Mouse (Mus musculus): ENCODE results near the gene Dhx57.
"Not testable (repeated sequence)": the region's sequence is repeated elsewhere in the genome, so short reads cannot be mapped to it uniquely, and the experiment has no call there.

The Dhx57 gene

GRCm38 (mm10) chr17:80290074-80290657 lies at the start of gene Dhx57, which contains the start of gene Morn2:
TSS of gene Dhx57 (minus strand) at chr17:80290476.
TSS of gene Morn2 (plus strand) at chr17:80290203.
- DNase-seq (ENCODE audit: low read depth) = peak; percentile 88

GRCm38 (mm10) chr17:80332386-80332785 lies 42.1 kb upstream of the Dhx57 start:
- no peak for DNase-seq (ENCODE audit: low read depth)

DNA sequence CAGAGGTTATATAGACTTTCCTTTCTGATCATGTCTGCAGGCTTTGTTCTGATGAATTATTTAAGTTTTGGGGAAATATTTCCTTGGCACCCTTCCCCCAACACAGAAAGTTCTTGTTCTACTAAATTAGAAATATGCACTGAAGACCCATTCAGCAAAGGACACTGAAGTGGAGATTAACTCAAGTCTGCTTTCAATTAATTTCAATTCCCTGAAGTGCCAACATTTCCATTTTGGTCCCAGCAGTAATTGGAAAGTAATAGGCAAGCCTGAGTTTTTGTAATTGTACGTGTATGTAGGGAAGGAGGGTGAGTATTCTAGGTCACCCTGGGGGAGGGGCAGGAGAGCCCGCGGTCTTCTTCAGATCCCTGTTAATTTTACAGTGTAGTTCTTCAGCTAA lies 36.2 kb upstream of the Dhx57 start:
- no peak for DNase-seq (ENCODE audit: low read depth)

- no peak for DNase-seq (ENCODE audit: low read depth)
These were observed 35.2 kb upstream of the Dhx57 start for GRCm38 (mm10) chr17:80325456-80325855.

DNA sequence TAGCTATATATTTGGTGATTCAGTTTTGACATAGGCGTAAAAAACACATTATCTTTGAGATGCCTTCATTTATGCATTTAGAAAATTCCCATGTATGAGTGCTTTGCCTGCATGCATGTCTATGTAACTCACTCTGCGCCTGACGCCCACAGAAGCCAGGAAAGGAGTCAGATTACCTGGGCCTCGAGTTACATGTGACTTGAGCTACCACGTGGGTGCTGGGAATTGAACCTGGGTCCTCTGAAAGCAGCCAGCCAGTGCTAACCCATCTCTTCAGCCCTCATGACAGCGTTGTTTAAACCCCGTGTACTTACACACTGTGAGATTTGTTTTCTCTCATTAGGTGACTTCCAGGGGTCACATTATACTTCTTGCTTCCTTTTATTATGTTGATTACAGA lies 34.2 kb upstream of the Dhx57 start:
- DNase-seq (ENCODE audit: low read depth) = no peak

GRCm38 (mm10) chr17:80323658-80324057 lies 33.4 kb upstream of the Dhx57 start:
- DNase-seq (ENCODE audit: low read depth) = no peak

GRCm38 (mm10) chr17:80323015-80323414 lies 32.7 kb upstream of the Dhx57 start:
- no peak for DNase-seq (ENCODE audit: low read depth)

DNA sequence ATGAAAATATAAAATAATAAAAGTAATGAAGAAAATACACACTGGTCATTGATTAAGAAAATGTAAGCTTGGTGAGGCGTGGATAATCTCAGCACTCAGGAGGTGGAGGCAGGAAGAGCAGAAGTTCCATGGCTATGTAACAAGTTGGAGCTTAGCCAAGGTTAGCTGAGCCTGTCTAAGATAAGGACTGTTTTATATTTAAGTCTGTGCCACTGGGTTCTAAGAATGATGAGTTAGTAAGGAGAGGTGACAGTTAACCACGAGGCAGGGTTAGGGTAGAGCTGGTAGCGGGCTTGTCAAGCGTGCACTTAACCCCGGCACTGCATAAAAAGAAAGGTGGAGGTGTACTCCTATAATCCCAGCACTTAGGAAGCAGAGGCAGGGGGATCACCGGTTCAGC lies 32.0 kb upstream of the Dhx57 start:
- no peak for DNase-seq (ENCODE audit: low read depth)

DNA sequence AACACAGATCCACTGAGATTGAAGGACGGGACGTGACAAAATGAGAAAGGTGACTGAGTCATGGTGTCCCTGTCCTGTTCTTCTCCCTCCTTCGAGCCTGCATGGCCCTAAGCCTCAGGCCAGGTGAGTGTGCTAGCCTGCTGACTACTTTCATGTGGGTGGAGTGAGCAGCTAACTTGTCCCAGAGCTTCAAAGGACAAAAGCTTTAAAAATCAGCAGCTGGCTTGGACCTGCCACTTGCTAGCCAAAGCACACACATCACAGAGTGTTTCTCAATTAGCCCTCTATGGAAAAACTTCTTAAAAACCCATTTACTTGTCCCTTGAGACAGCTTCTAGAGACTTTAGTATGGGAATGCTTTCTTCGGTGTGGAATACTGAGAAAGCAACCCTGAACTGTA lies 22.1 kb upstream of the Dhx57 start:
- DNase-seq (ENCODE audit: low read depth) = no peak

DNA sequence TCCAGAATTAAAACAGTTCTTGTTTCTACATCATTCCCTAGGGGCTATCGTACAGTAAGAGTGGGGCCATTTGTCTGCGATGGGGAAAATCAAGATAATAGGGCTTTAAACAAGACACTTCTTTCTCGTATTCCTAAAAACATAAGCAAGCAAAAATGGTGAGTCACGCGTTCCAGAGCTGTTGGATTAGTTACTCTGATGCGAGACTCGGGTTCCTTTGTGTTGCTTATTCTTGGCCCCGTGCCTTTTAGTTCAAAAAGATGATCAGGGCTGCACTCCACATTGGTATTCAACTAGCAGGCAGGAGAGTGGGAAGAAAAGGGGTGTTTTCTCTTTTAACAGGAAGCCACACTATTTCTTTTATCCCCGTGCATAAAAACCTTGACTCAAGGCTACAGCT lies 21.5 kb upstream of the Dhx57 start:
- no peak for DNase-seq (ENCODE audit: low read depth)

GRCm38 (mm10) chr17:80307251-80307650 lies 17.0 kb upstream of the Dhx57 start, which contains the start of gene Arhgef33:
TSS of gene Arhgef33 (plus strand) at chr17:80307407.
- DNase-seq (ENCODE audit: low read depth) = no peak

DNA sequence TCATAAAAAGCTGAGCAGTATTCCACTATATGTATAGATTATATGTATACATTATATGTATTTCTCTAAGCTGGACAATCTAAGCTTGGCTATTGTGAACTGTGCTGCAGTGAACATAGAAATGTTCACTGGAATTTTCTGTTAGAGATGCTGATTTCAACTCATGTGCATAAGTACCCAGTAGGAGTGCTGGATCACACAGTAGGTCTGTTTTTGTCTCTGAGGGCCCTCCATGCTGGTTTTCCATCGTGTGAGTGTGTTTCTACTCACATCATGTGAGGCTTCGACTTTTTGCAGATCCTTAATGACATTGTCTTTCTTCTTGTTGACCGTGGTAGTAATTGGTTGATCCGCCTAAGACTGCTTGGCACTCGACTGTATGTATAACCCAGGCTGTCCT lies 8.6 kb upstream of the Dhx57 start:
- no peak for DNase-seq (ENCODE audit: low read depth)

DNA sequence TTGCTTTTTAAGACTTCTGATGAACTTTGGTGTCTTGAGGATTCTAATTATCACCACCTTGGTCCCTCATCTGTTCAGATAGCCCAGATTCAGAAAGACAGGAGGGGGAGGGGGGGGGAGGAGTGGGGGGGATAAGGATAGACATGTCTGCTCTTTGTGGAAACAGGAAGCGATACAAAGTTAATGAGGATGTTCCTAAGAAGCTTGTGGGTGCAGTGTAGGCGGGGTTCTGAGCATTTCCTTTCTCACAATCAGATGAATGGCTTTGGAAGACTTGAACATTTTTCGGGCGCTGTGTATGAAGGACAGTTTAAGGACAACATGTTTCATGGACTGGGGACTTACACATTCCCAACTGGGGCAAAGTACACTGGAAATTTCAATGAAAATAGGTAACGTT lies 5.0 kb upstream of the Dhx57 start:
- DNase-seq (ENCODE audit: low read depth) = no peak

- DNase-seq (ENCODE audit: low read depth) = peak; percentile 61
These were observed 872 bp upstream of the Dhx57 start for GRCm38 (mm10) chr17:80291148-80291547.

DNA sequence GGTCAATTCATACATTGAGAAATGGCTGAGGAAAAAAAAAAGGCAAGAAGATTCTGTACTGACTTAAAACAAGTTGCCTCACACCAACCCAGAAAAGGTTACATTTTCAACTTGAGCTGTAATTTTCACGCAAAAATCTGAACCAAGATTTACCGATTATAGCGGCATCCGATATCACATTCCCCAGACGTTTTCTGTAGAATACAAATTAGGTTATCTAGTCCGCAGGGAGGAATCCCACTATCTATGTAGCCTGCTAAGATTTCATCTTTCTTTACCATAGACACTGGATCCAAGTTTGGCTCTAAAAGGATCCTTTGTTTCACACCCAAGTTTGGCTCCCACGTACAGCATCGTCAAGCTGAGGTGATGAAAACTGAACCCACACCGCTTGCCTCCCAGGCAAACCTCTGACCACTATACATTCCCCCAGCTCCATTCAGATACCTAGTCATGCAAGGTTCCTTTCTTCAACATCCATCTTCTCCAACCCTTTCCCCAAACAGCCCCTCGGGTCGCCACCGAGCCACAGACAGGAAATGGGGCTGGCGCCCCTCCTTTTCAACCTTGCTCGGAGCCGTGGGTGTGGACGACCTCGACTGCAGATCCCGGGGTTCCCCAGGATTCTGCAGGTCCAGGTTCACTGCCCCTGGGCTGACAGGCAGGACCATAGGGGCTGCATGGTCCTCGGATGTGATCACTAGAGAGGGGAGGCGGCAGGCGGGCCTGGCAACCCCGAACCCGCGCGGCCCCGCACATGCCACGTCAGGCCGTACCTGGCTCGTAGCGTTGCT lies 799 bp downstream of the Dhx57 start:
- no peak for DNase-seq (ENCODE audit: low read depth)

DNA sequence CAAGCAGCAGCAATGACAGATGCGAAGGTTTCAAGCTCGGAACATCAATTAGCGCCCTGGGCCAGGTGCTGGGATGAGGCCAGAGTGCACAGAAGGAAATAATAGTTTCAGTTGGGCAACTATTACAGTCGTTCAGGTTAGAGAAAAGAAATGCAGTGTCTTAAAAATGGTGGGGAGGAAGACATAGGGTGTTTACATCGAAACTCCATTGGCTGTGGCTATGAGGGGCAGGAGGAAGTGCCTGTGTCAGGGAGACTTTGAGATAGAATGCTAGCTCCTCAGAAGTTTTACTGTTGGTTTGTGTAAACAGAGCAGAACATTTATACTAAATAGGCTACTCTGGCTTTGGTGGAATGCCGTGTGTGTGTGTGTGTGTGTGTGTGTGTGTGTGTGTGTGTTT lies 2.3 kb downstream of the Dhx57 start:
- no peak for DNase-seq (ENCODE audit: low read depth)

DNA sequence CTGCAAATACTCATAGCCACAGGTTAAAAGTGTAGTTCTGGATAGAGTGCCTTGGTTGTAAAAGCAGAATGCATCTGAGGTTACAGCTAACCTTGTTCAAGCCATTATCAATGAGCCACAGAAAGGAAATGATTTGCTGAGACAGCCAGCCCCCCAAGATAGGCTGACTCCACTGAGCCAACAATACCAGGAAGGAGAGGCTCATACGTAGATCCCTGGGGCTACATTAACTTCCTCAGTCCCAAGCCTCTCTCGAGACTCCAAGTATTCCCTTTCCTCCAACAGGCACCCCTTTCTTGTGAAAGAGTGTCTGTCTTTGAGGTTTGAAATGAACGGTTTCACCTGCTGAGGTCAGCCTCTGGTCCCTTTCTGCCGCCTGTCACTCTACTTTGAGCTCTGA lies 5.8 kb downstream of the Dhx57 start:
- DNase-seq (ENCODE audit: low read depth) = no peak

DNA sequence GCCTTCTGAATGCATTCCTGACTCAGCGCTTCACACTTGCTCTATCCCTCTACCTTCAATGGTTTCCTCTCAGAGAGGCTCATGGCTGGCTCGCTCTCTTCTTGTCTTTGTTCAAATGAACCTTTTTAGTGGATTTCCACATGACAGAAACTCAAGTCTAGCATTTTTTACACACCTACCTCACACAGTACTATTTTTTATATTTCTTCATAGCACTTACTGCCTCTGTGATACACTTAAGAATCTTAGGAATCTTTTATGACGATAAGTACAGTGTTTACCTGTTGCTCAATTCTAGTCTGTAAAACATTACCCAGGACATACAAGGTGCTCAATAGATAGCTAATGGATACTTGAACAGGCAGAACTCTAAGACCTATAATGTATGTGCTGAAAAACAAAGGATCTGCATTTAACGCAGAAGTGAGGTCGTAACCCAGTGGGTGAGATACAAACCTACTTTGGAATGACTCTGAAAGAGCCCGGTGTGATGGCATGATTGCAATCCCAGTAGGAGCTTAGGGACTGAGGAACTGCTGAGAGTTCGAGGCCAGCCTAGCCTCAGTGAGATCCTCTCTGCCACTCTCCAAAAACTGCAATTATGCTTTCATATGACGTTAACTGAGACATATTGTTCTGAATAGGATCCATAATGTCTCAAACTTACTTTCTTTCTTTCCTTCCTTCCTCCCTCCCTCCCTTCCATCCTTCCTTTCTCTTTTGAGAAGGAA lies 10.8 kb downstream of the Dhx57 start:
- DNase-seq (ENCODE audit: low read depth) = no peak

DNA sequence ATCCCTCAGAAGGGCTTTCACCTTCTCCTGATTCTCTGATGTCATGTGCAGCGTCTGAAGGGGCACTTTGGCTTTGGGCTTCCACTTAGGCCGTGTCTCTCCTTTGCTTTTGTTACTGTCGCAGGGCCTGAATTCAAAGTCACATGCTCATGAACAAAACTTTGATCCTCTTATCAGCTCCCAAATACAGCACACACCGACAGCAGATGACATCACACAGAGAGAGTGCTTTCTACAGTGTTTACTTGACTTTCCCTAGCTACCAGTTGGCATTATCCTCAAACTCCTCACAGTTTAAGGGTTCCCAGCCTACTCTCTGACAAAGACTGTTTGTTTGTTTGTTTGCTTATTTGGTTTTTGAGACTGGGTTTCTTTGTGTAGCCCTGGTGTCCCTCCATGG lies 12.0 kb downstream of the Dhx57 start:
- DNase-seq (ENCODE audit: low read depth) = no peak

DNA sequence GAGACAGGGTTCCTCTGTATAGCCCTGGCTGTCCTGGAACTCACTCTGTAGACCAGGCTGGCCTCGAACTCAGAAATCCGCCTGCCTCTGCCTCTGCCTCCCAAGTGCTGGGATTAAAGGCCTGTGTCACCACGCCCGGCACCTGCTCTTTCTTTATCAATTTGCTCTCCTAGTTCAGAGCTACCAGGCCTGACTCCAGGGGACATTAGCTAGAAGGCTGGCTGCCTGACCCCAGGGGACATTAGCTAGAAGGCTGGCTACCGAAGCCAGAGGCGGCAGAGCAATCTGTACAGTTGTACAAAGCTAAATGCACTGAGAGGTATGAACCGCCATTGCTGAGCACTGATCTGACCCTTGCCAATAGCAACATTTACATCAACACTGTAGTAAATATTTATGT lies 19.7 kb downstream of the Dhx57 start:
- DNase-seq (ENCODE audit: low read depth) = not testable (repeated sequence)

GRCm38 (mm10) chr17:80268151-80268550 lies 22.1 kb downstream of the Dhx57 start:
- no peak for DNase-seq (ENCODE audit: low read depth)

DNA sequence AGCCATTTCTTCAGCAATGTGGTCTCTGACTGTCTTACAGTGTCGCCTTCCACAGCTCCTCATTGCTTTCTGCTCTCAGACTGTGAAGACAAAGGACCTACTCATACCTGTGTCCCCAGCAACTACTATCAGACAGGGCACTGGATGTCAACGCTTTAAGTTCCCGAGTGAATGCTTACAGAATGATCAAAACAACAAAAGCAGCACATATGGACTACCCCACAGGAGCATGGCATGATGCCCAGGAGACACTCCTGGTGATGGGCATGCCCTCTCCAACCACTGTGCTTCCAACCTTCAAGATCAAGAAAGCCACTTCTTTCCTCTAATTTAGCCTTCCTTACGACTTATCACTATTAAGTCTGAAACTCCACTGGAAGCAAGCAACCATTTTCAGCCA lies 23.2 kb downstream of the Dhx57 start:
- no peak for DNase-seq (ENCODE audit: low read depth)

GRCm38 (mm10) chr17:80255208-80255607 lies 35.1 kb downstream of the Dhx57 start:
- no peak for DNase-seq (ENCODE audit: low read depth)

Data from c-Kit-positive CD71-positive TER-119-negative erythroid progenitor cells, embryonic 14.5 days (primary cell).